Mouse (Mus musculus) MEL (cell line): Measurements from ENCODE around the gene Grik5. TPM values are rescaled to one million over a fixed set of nuclear protein-coding genes. Genes with fewer than 3 reads are reported as not detected.

Experiments used
- DNase-seq: peaks from one replicate; pipeline ENCODE4 v3.0.0; 2011; ENCODE audit warnings: low read depth, low spot score
- H3K27ac ChIP-seq: 2 replicates; pipeline ENCODE4 v1.5.1; 2012; ENCODE audit warnings: low read depth, mild to moderate bottlenecking, control low read depth, low read length, moderate library complexity; ENCODE audit not compliant: control insufficient read depth
- H3K27me3 ChIP-seq, 2 experiments: fragments of 150-350 bp in 1 of 2; sonication (generic) in 1 of 2; 2 replicates each; pipeline ENCODE4 v1.6.1; 2012; ENCODE audit warnings: low read length in 2 of 2, mild to moderate bottlenecking in 2 of 2, improper control_type of control experiment in 1 of 2, moderate library complexity in 1 of 2; ENCODE audit not compliant: insufficient read depth in 2 of 2, control insufficient read depth in 1 of 2
- H3K36me3 ChIP-seq, 2 experiments: 2 replicates each; pipeline ENCODE4 v1.6.1; 2012 to 2014; ENCODE audit warnings: low read length in 2 of 2, improper control_type of control experiment in 1 of 2, inconsistent platforms in 1 of 2, mild to moderate bottlenecking in 1 of 2; ENCODE audit not compliant: insufficient read depth in 2 of 2, control insufficient read depth in 1 of 2
- H3K4me1 ChIP-seq, 2 experiments: fragments of 150-350 bp in 1 of 2; sonication (generic) in 1 of 2; 2 replicates each; pipeline ENCODE4 v1.6.1; 2012; ENCODE audit warnings: low read length in 2 of 2, improper control_type of control experiment in 1 of 2, mild to moderate bottlenecking in 1 of 2; ENCODE audit not compliant: insufficient read depth in 2 of 2, control insufficient read depth in 1 of 2
- H3K4me3 ChIP-seq, 2 experiments: fragments of 150-350 bp in 1 of 2; sonication (generic) in 1 of 2; 2 replicates each; pipeline ENCODE4 v1.5.1; 2012; ENCODE audit warnings: low read depth in 2 of 2, low read length in 2 of 2, mild to moderate bottlenecking in 2 of 2, moderate library complexity in 2 of 2, control low read depth in 1 of 2, improper control_type of control experiment in 1 of 2; ENCODE audit not compliant: control insufficient read depth in 1 of 2, insufficient read depth in 1 of 2
- H3K79me2 ChIP-seq: 2 replicates; pipeline ENCODE4 v1.6.1; 2012; ENCODE audit warnings: mild to moderate bottlenecking, low read length, moderate library complexity; ENCODE audit not compliant: control insufficient read depth, poor library complexity, insufficient read depth
- H3K9ac ChIP-seq: 2 replicates; pipeline ENCODE4 v1.6.1; 2012; ENCODE audit warnings: low read depth, mild to moderate bottlenecking, control low read depth, low read length, moderate library complexity; ENCODE audit not compliant: control insufficient read depth, poor library complexity, severe bottlenecking
- H3K9me3 ChIP-seq: fragments of 150-350 bp; sonication (generic); replicated peaks from 2 replicates; pipeline ENCODE4 v1.6.1; 2012; ENCODE audit warnings: mild to moderate bottlenecking, low read length, improper control_type of control experiment, moderate library complexity; ENCODE audit not compliant: insufficient read depth
- BHLHE40 ChIP-seq: IDR thresholded peaks from 2 replicates; pipeline ENCODE4 v1.6.1; 2012; ENCODE audit warnings: low read depth, mild to moderate bottlenecking, inconsistent platforms, low read length, improper control_type of control experiment, borderline replicate concordance
- CHD1 ChIP-seq: IDR thresholded peaks from 2 replicates; pipeline ENCODE4 v1.6.1; 2012; ENCODE audit warnings: low read depth, mild to moderate bottlenecking, inconsistent platforms, low read length, improper control_type of control experiment
- CHD2 ChIP-seq: IDR thresholded peaks from 2 replicates; pipeline ENCODE4 v1.6.1; 2011; ENCODE audit warnings: low read length, improper control_type of control experiment
- HCFC1 ChIP-seq: IDR thresholded peaks from 2 replicates; pipeline ENCODE4 v1.6.1; 2012; ENCODE audit warnings: low read depth, mild to moderate bottlenecking, inconsistent platforms, low read length, improper control_type of control experiment, moderate library complexity
- JUND ChIP-seq: IDR thresholded peaks from 2 replicates; pipeline ENCODE4 v1.6.1; 2011; ENCODE audit warnings: low read depth, mild to moderate bottlenecking, improper control_type of control experiment, low read length
- KAT2A ChIP-seq: conservative IDR thresholded peaks from 2 replicates; pipeline ENCODE4 v1.6.1; 2012; ENCODE audit warnings: low read depth, low read length, improper control_type of control experiment, inconsistent platforms
- MAFK ChIP-seq: IDR thresholded peaks from 2 replicates; pipeline ENCODE4 v1.6.1; 2011; ENCODE audit warnings: low read depth, mild to moderate bottlenecking, low read length, improper control_type of control experiment, borderline replicate concordance
- MAZ ChIP-seq: IDR thresholded peaks from 2 replicates; pipeline ENCODE4 v1.6.1; 2012; ENCODE audit warnings: low read depth, mild to moderate bottlenecking, inconsistent platforms, low read length, improper control_type of control experiment
- MEF2A ChIP-seq: IDR thresholded peaks from 2 replicates; pipeline ENCODE4 v1.6.1; 2014; ENCODE audit warnings: low read depth, mild to moderate bottlenecking, inconsistent platforms, low read length, improper control_type of control experiment; ENCODE audit not compliant: poor library complexity, insufficient replicate concordance, severe bottlenecking; ENCODE audit errors: extremely low read depth
- MYB ChIP-seq: IDR thresholded peaks from 2 replicates; pipeline ENCODE4 v1.6.1; 2011; ENCODE audit warnings: mild to moderate bottlenecking, low read depth, low read length, improper control_type of control experiment
- NRF1 ChIP-seq: IDR thresholded peaks from 2 replicates; pipeline ENCODE4 v1.6.1; 2014; ENCODE audit warnings: low read depth, mild to moderate bottlenecking, inconsistent platforms, low read length, improper control_type of control experiment, moderate library complexity; ENCODE audit not compliant: poor library complexity, insufficient read depth, severe bottlenecking
- POLR2AphosphoS2 ChIP-seq: IDR thresholded peaks from 2 replicates; pipeline ENCODE4 v1.6.1; 2011; ENCODE audit warnings: low read length, improper control_type of control experiment
- RAD21 ChIP-seq: IDR thresholded peaks from 2 replicates; pipeline ENCODE4 v1.6.1; 2011; ENCODE audit warnings: mild to moderate bottlenecking, low read depth, low read length, improper control_type of control experiment
- RCOR1 ChIP-seq: IDR thresholded peaks from 2 replicates; pipeline ENCODE4 v1.6.1; 2012; ENCODE audit warnings: low read depth, mild to moderate bottlenecking, inconsistent platforms, low read length, improper control_type of control experiment
- SIN3A ChIP-seq: IDR thresholded peaks from 2 replicates; pipeline ENCODE4 v1.6.1; 2012; ENCODE audit warnings: low read length, improper control_type of control experiment, inconsistent platforms
- SMC3 ChIP-seq: IDR thresholded peaks from 2 replicates; pipeline ENCODE4 v1.6.1; 2011; ENCODE audit warnings: low read depth, low read length, improper control_type of control experiment
- TBP ChIP-seq: IDR thresholded peaks from 2 replicates; pipeline ENCODE4 v1.8.0; 2011; ENCODE audit warnings: low read depth, low read length, improper control_type of control experiment
- TCF12 ChIP-seq: IDR thresholded peaks from 2 replicates; pipeline ENCODE4 v1.6.1; 2014; ENCODE audit warnings: low read depth, mild to moderate bottlenecking, inconsistent platforms, low read length, improper control_type of control experiment, moderate library complexity
- USF1 ChIP-seq: IDR thresholded peaks from 2 replicates; pipeline ENCODE4 v1.6.1; 2014; ENCODE audit warnings: low read depth, mild to moderate bottlenecking, inconsistent platforms, low read length, improper control_type of control experiment, moderate library complexity
- ZC3H11A ChIP-seq: IDR thresholded peaks from 2 replicates; pipeline ENCODE4 v1.6.1; 2012; ENCODE audit warnings: low read depth, mild to moderate bottlenecking, inconsistent platforms, low read length, improper control_type of control experiment
- ZMIZ1 ChIP-seq: IDR thresholded peaks from 2 replicates; pipeline ENCODE4 v1.6.1; 2012; ENCODE audit warnings: low read depth, mild to moderate bottlenecking, inconsistent platforms, low read length, improper control_type of control experiment, moderate library complexity
- ZNF384 ChIP-seq: IDR thresholded peaks from 2 replicates; pipeline ENCODE4 v1.6.1; 2012; ENCODE audit warnings: low read depth, mild to moderate bottlenecking, inconsistent platforms, low read length, improper control_type of control experiment
- polyA plus RNA-seq, 2 experiments: library from polyadenylated mRNA; stranded (reverse) in 1 of 2; unstranded in 1 of 2; fragments of >175 nt in 1 of 2; fragments of >200 nt in 1 of 2; gene quantifications; 2 replicates each; pipeline versions ENCODE4 v1.2.1 to v1.2.4; 2012; ENCODE audit warnings: low replicate concordance in 2 of 2, low read depth in 1 of 2; ENCODE audit not compliant: insufficient read length in 2 of 2, insufficient read depth in 1 of 2, missing spikeins in 1 of 2
- total RNA-seq: library from RNA; depleted of rRNA; stranded (reverse); fragments of 300-350 nt; gene quantifications from 2 replicates; pipeline ENCODE4 v1.2.3, GENCODE M21; 2012

The Grik5 gene
- total and polyA plus RNA-seq, 3 experiments: 3.5 to 22.0 TPM; not detected in 1

DNA sequence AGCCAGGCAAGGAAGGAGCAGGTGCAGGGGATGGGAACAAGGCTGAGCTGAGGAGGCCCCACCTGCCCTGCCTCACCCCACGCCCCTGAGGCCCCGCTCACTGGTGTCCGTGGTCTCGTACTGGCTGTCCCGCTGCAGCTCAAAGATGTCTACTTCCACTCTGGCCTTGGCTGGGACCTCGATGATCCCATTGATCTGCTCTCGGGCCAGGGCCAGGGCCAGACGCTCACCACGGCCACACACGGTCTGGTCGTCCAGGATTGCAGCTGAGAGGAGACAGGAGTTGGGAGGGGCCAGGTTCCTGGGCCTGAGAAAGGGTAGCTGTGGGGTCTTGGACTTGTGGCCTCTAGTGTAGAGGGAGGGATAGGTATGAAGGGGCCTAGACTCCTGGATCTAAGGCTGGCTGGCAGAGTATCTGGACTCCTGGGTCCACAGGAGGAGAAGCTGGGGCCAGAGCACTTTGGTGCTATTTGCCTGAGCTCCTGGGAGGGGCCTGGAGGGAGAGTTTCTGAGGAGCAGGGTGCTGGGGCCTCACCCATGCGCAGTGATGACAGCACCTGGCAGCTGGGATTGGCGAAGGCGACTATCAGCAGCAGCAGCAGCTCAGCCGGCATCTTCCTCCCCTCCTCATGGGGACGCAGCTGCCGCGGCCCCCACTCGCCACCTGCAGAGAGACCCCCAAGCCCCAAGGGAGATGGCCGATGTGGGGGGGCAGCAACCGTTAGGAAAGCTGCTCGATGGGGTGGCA lies 4.1 kb downstream of the Grik5 start:
- H3K27me3 ChIP-seq: no peaks in the 10 kb centered on the region
- H3K79me2 ChIP-seq: peaks cover 3% of the 10 kb centered on the region; the same call in 1 of the 2 replicates
- TF ChIP-seq RCOR1 (no peak), NRF1 (no peak), SMC3 (no peak), MEF2A (no peak), HCFC1 (no peak)
- H3K4me1 ChIP-seq: 0 out of 4 replicates have a peak, but pooled peaks cover 0 to under 1% of the 10 kb centered on the region in 2 experiments
- H3K4me3 ChIP-seq: no peak overlapping the region
- H3K9me3 ChIP-seq: no peaks in the 10 kb centered on the region
- H3K36me3 ChIP-seq: peaks cover 0 to under 1% of the 10 kb centered on the region in 2 experiments; a peak in 1 of 4 replicates
- no peak for DNase-seq
- H3K27ac ChIP-seq: no peak overlapping the region
- H3K9ac ChIP-seq: no peak overlapping the region

DNA sequence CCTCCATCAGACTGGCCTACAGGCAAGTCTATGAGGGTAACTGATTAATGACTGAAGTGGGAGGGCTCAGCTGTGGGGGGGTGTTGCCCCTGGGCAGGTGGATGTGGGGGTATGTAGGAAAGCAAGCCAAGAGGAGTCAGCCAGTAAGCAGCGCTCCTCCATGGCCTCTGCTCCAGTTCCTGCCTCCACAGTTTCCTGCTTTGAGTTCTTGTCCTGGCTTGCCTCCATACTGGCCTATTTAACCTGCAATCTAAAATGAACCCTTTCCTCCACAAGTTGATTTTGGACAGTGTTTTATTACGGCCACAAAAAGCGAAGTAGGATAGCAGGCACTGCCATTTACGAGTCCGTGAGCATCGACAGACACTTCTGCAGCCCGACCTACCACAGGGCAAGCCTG lies 4.8 kb downstream of the Grik5 start:
- no peak for TF ChIP-seq POLR2AphosphoS2
- no peak for TF ChIP-seq SMC3
- TF ChIP-seq RAD21: no peak
- TF ChIP-seq RCOR1: no peak
- TF ChIP-seq ZNF384: no peak
- TF ChIP-seq USF1: no peak
- TF ChIP-seq CHD1: no peak
- TF ChIP-seq MAZ: no peak
- no peak for TF ChIP-seq TBP
- no peak for TF ChIP-seq ZC3H11A
- no peak for TF ChIP-seq HCFC1
- TF ChIP-seq MAFK: no peak
- TF ChIP-seq SIN3A: no peak
- TF ChIP-seq ZMIZ1: no peak
- TF ChIP-seq TCF12: no peak
- no peak for TF ChIP-seq JUND
- TF ChIP-seq MYB: no peak
- TF ChIP-seq BHLHE40: no peak
- TF ChIP-seq CHD2: no peak
- TF ChIP-seq KAT2A: no peak
- no peaks in the 10 kb centered on the region for H3K9me3 ChIP-seq
- H3K27ac ChIP-seq: no peak overlapping the region
- no peak overlapping the region for H3K4me3 ChIP-seq
- no peaks in the 10 kb centered on the region for H3K36me3 ChIP-seq
- DNase-seq: no peak
- no peaks in the 10 kb centered on the region for H3K27me3 ChIP-seq
- H3K4me1 ChIP-seq: no peaks in the 10 kb centered on the region
- peaks cover 3% of the 10 kb centered on the region; the same call in 1 of the 2 replicates for H3K79me2 ChIP-seq
- no peak overlapping the region for H3K9ac ChIP-seq
